9 mouse cellular contexts compared by ENCODE assay signal in genomic region chr1:128357452-128357851, GRCm38 (mm10). TPM values are rescaled to one million over a fixed set of nuclear protein-coding genes. Genes with fewer than 3 reads are reported as not detected.
DNase-seq lines count a peak whose midpoint lies in the region; ATAC-seq and TF ChIP-seq lines count a peak whose summit lies in the region.
"Had no signal": no experiment of that assay in that cellular context is flagged by ENCODE, and none has a peak within 500 bp of the region (broad histone marks: within the 10 kb centered on the region; RNA-seq: fewer than 3 reads in every experiment).

No protein-coding gene starts in this region.

- ATAC-seq in common myeloid progenitor, adult 5-6 weeks (replicated peaks; ENCODE audit: low read depth, poor library complexity, severe bottlenecking): peak; percentile 23
- ATAC-seq in intestine, postnatal 0 days: no peak
- ATAC-seq: Patski had no signal

- H3K36me3 ChIP-seq in intestine, postnatal 0 days (ENCODE audit: control insufficient read depth, insufficient read depth): peaks cover 11% of the 10 kb centered on the region
- H3K36me3 ChIP-seq in splenic B cell, adult 2 months (ENCODE audit: control insufficient read depth, insufficient read depth, low read length, poor library complexity, severe bottlenecking): peaks cover 2% of the 10 kb centered on the region

- no peaks in the 10 kb centered on the region for H3K27me3 ChIP-seq in intestine, postnatal 0 days (replicated peaks; ENCODE audit: control insufficient read depth, insufficient read depth, low read length)
- H3K27me3 ChIP-seq in splenic B cell, adult 2 months (ENCODE audit: control insufficient read depth, insufficient read depth, low read length, poor library complexity, severe bottlenecking): no peaks in the 10 kb centered on the region
- H3K27me3 ChIP-seq: Patski had no signal

- DNase-seq in adrenal gland, postnatal 14 days: peak; percentile 9
- DNase-seq in adrenal gland, postnatal 25 days: no peak
- DNase-seq in 3T3-L1 (ENCODE audit: low read depth, low spot score): peak; percentile 62
- peak; percentile 49 for DNase-seq in splenic B cell, adult 2 months (ENCODE audit: low read depth, low spot score)
- DNase-seq in left cerebral cortex, adult 9 months (ENCODE audit: low spot score in 2 of 2): no peak
- no peak for DNase-seq in layer of hippocampus, postnatal 25 days (ENCODE audit: extremely low spot score in 1 of 2, low spot score in 1 of 2)

- no peak for TF ChIP-seq CTCF in intestine, postnatal 0 days (IDR thresholded peaks at IDR 0.05; ENCODE audit: low read depth)

- no peaks in the 10 kb centered on the region for H3K9me3 ChIP-seq in intestine, postnatal 0 days (ENCODE audit: control insufficient read depth)

- peak overlapping the region; percentile 82 for H3K4me2 ChIP-seq in intestine, postnatal 0 days (replicated peaks; ENCODE audit: low read depth)

- H3K4me1 ChIP-seq in intestine, postnatal 0 days (replicated peaks; ENCODE audit: control insufficient read depth, insufficient read depth, low read length): no peaks in the 10 kb centered on the region; the same call in 1 of the 2 replicates

- WGBS in intestine, postnatal 0 days: 26% methylated on average over 3 of the region's 3 CpGs

- H3K9ac ChIP-seq in intestine, postnatal 0 days (ENCODE audit: low read depth, low read length): no peak overlapping the region

- no peak overlapping the region for H3K27ac ChIP-seq in intestine, postnatal 0 days (ENCODE audit: low read depth, low read length)

- 0 out of 2 replicates have a peak overlapping the region, but pooled peaks have one; percentile 88 for H3K4me3 ChIP-seq in intestine, postnatal 0 days (ENCODE audit: low read depth, low read length)

RNA-seq across cellular contexts. Expression of gene Mcm6, which starts 2.0 kb away (rescaled TPM):
- 49.6 and 56.3 TPM in 2 replicates for total RNA-seq in adrenal gland, postnatal 14 days (2021)
- 42.8 and 44.0 TPM in 2 replicates for total RNA-seq in adrenal gland, postnatal 25 days (2021)
- total RNA-seq in common myeloid progenitor, adult 5-6 weeks (2017): 502 and 518 TPM in 2 replicates
- 56.7 and 59.6 TPM in 2 replicates for polyA plus RNA-seq in intestine, postnatal 0 days (2015; fragmentation: Nextera tagmentation; extraction: Ambion mirVana)
- total RNA-seq in layer of hippocampus, postnatal 25 days (2021): 10 to 100 TPM; 16.6 to 17.5 TPM

RNA-seq across cellular contexts. Expression of gene Lct, which starts 29.3 kb away (rescaled TPM):
- 0.08 and 0.11 TPM in 2 replicates for total RNA-seq in adrenal gland, postnatal 14 days (2021)
- 0.12 and 0.14 TPM in 2 replicates for total RNA-seq in adrenal gland, postnatal 25 days (2021)
- total RNA-seq in common myeloid progenitor, adult 5-6 weeks (2017): 0.05 and 0.10 TPM in 2 replicates
- polyA plus RNA-seq in intestine, postnatal 0 days (2015; fragmentation: Nextera tagmentation; extraction: Ambion mirVana): 119 and 136 TPM in 2 replicates
- 10 to 100 TPM; 61.6 to 63.3 TPM for total RNA-seq in layer of hippocampus, postnatal 25 days (2021)

RNA-seq across cellular contexts. Expression of gene Dars, which starts 59.7 kb away (rescaled TPM):
- 85.9 and 87.5 TPM in 2 replicates for total RNA-seq in adrenal gland, postnatal 14 days (2021)
- 86.9 and 105 TPM in 2 replicates for total RNA-seq in adrenal gland, postnatal 25 days (2021)
- 292 TPM in 2 replicates for total RNA-seq in common myeloid progenitor, adult 5-6 weeks (2017)
- polyA plus RNA-seq in intestine, postnatal 0 days (2015; fragmentation: Nextera tagmentation; extraction: Ambion mirVana): 68.0 and 69.0 TPM in 2 replicates
- 10 to 100 TPM; 68.7 to 70.1 TPM for total RNA-seq in layer of hippocampus, postnatal 25 days (2021)

Comparison
In these comparisons a context has a peak if more than half of its experiments do, and no peak if none do; other contexts are left out.
1. DNase-seq: peak in adrenal gland, postnatal 14 days (single experiment), 3T3-L1 (single experiment) and splenic B cell, adult 2 months (single experiment); none in adrenal gland, postnatal 25 days (single experiment), left cerebral cortex, adult 9 months (0 of 2) and layer of hippocampus, postnatal 25 days (0 of 2).
2. RNA of gene Lct, which starts 29.3 kb away (total RNA-seq): 61.6 to 63.3 TPM in layer of hippocampus, postnatal 25 days; 0.12 to 0.14 TPM in adrenal gland, postnatal 25 days, 0.08 to 0.11 TPM in adrenal gland, postnatal 14 days and 0.05 to 0.10 TPM in common myeloid progenitor, adult 5-6 weeks; every median in the first group is over 10 times any median in the second.